Mouse (Mus musculus) brain, embryonic 14.5 days (tissue): ENCODE measurements at regions not wholly inside any gene's neighbourhood (a gene's known extent, or its start where the extent isn't known, plus 50 kb on each side); places are given as distances from the start of the nearest gene placed in this dataset.

Source experiments
- CTCF ChIP-seq: fragments of 200-500 bp; IDR thresholded peaks from 2 replicates; pipeline ENCODE4 v1.5.1; 2012; ENCODE audit warnings: inconsistent platforms, mild to moderate bottlenecking, moderate library complexity, borderline replicate concordance; ENCODE audit not compliant: insufficient read depth, insufficient read length; ENCODE audit errors: extremely low read depth
- POLR2A ChIP-seq: fragments of 200-500 bp; IDR thresholded peaks from 2 replicates; pipeline ENCODE4 v1.6.1; 2012; ENCODE audit warnings: mild to moderate bottlenecking, inconsistent platforms, borderline replicate concordance; ENCODE audit not compliant: poor library complexity, insufficient read depth, insufficient read length, severe bottlenecking; ENCODE audit errors: extremely low read depth

DNA sequence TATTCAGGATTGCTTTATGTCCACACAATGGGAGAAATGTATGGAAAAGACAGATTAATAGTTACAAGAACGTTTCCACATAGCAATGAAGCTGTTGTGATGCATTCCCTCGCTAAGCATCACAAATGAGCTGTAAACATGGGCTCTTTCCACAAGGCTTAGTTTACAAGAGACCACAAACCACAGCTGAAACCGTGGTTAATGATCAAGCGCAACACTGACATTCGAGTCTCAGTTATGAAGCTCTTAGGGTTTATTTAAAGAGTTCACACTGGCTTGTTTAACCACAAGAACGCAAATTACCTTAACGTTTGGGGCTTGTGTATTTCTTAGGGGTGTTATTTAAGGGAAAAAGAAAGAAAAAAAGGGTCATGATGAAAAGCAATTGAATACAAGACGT, 727.3 kb upstream of the Frg1 start:
- TF ChIP-seq CTCF (no peak), POLR2A (no peak)
